Mouse (Mus musculus) naive thymus-derived CD4-positive, alpha-beta T cell, adult 2 months (primary cell): Measurements from ENCODE around the gene Uqcc2.
A peak's percentile ranks its signal among the peaks of the same experiment; 100 is the strongest.

Experiments
- DNase-seq: peaks from one replicate; pipeline ENCODE4 v3.0.0-alpha.2; 2011; ENCODE audit warnings: low read depth

Gene Uqcc2

DNA sequence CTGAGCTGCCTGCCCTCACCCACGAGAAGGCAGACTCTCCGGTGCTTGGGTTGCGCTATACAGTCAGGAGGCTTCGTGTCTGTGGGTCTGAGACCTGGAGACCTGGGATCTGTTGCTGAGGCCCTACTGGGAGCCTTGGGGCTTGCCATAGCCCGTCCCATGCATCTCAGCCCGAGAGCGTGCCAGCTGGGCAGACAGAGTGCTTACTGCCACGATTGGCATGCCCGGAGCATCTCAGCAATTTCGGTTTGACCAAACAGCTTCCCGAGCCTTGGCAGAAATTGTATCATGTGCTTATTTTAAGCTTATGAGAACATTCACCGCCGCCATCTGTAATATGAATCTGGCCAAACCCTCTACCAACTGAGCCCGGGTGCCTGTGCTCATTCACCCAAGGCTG lies 20.5 kb upstream of the Uqcc2 start:
- DNase-seq, result no peak

DNA sequence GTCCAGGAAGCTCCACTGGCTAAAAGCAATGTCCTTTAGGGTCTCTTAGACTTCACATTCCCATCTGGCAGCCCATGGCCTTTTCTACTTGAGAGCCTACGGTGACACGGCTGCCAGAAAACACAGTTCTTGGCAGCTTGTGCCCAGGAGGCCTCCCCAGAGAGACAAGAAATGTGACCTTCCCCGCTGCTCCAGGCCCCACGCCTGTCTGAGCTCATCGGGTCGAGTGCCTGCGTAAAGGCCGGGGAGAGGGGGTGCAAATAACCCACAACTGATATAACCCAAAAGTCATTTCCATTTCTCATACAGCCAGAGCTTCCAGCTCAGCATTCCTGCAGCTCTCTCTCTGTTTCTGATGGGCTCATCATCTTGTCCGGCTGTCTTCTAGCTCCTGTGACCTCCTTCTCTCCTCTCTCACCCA lies 20.1 kb upstream of the Uqcc2 start:
- DNase-seq, result no peak

DNA sequence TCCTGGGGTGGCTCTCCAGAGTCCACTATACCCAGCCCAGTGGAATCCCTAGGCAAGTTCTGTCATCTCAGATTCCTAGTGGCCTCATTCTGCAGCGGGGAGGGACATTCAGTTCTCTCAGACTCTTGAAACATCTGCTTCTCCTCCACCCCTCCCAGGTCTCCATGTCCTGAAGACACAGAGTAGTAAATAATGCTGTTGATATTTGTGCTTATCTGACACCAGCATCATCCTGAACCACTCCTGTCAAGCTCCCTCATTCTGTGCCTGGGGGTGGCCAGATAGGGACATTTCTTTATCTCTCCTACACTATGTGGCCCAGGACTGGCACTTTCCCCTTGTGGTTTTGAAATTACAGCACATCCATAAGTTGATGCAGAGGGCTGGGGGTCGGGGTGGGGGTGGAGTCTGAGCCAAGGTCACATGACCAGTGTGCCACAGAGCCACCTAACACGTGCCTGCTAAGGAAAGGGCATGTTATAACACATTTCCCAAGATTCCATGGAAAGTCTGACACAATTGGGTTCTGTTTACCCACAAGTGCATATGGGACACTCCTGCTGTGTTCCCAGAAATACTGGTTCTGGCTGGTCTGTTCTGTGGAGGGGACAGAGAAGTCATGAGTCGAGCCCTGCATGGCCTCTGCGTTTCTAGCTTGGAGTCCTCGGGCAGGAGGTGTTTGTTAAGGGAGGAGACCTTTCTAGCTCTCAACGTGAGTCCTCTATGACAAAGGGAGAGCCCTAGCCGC lies 19.4 kb upstream of the Uqcc2 start:
- DNase-seq, result no peak

DNA sequence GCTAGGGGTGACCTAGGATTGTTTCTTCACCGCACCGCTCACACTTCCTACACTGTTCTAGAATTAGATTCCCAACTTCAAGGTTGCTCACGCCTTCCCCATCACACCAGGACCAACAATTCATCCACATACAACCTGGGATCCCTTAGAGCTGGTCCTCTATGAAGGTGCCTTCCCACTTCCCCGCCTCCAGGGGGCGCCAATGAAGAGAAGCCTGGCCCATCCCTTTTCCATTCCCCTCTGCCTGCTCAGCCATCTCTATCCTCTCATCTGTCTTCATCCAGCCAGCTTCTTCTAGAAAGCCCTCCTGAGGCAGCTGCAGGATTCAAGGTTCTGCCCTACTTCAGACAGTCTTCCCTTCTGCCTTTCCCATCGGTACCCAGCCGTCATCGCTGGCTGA lies 17.7 kb upstream of the Uqcc2 start:
- peak; percentile 54 for DNase-seq

DNA sequence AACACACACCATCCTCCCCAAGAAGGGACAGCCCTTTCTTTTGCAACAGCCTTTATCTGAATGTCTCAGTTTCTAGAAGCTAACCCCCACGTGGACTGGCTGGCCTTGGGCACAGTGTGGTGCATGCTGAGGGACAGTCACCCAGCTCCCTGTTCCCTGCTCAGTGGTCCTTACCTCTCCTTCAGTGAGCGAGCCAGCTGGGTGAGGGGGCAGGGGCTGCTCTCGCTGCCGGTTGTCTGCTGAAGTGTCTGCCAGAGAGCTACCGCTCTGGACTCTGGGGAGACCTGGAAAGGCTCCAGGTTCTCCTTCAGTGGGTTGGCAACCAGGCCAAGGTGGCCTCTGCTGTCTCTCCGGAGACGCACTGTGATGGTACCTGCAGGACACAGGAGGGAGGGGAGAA lies 17.2 kb upstream of the Uqcc2 start:
- DNase-seq, result no peak

DNA sequence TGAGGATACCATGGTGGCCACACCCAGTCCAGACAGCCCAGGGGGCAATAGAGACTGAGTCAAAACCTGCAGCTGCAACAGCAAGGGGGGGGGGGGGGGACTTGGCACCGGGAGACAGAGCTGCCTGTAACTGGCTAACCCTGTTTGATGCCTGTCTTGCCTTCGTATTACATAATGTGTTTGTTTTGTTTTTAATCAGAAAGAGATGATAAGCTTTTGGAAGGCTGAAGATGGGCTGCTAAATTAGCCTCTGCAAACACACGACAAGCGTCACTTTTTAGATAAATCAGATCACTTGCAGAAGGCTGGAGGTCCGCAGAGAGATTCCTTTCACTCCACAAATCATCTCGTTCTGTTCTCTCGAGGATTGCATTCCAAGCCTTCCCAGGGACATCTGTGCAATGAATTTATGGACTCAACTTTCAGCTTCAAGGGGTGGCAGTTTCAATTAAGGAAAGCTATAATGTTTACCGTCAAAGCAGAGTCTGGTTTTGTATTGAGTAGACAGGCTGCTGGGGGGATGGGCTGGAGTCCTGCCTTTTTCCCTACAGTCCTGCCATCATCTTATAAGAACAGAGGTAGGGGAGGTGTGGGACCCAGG lies 12.7 kb upstream of the Uqcc2 start:
- DNase-seq, result no peak

DNA sequence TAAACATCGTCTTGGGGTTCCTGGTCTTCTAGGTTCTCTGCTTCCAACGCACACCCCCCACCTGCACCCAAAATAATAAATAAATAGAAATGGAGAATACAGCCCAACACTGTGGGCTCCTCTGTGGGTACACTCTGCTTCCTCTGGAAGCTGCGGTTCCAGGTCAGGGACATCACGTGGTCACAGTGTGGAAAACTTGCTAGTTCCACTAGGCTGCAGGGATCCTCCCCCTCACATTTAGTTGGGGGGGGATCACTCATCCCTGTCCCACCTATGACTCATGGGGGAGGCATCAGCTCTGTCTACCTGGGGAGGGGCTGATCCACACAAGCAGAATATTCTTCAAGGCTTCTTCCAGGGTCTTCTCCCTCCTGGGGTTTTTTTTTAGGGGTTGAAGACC lies 10.4 kb upstream of the Uqcc2 start:
- DNase-seq, result no peak

DNA sequence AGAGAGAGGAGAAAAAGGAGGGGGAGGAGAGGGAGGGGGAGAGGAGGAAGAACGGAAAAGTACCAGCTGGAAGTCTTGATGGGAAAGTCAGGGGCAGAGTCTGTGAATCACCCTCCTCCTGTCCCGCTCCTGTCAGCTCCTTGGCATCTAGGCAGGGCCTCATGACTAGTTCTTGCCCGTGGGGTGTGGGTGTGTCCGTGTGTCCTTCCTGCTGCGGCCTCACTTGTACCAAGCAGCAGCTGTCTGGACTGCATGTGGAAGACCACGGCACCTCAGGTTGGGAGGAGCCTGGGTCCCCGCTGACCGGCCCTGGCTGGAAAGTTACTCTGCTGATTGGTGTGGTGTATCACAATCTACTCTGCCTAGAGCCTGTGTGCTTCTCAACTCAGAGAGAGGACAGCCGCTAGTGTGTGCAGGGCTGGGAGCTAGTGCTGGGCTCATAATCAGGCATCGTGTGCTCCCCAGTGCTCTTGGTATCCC lies 8.3 kb upstream of the Uqcc2 start:
- DNase-seq, result no peak

DNA sequence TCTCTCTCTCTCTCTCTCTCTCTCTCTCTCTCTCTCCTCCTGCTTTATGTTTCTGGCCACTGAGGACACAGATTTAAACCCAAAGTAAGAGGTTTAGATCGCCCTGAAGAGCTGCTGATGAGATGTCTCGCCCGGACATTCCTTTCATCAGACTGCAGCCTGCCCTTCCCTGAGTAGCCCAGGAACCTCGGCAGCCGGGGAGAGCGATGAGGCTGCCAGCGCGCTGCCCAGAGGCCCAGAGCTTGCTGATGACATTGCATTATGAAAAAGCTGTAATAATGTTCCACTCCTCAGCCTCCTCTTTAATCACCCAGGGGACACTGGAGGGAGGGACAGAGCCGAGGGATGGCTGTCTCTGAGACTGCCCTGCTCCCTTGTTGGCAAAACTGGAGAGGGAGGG lies 6.5 kb upstream of the Uqcc2 start:
- DNase-seq, result no peak

DNA sequence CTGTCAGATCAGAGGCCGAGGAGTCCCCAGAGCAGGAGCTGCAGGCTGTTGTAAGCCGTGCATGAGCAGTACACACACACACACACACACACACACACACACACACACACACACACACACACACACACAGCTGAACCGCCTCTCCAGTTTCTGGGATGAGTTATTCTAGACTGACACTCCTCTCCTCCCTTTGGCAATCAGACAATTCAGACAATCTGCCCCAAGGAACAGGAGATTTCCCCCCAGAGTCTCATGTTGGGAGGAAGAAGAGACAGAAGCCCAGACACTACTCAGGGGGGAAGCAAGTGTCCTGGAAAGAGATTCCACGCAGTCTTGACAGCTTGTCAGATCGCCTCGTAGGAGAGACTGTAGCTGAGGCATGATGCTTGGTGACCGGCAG lies 5.6 kb upstream of the Uqcc2 start:
- DNase-seq, result no peak

DNA sequence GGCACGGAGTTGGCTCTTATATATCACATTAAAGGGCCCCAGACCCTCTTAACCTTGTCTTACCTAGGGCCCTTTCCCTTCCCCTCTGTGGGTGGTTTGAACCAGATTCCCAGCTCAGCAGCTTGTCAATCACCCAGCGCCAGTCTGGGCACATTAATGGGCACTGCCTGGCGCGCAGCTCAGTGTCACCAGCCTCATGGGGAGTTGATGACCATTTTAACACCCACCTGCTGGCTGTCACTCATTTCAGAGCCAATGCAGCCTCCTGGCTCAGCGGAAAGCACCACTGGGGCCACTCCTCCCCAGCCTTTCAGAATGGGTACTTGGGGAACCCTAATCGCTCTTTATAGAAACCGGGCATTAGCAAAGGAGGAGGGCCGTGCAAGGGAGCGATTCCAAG lies 4.7 kb upstream of the Uqcc2 start:
- no peak for DNase-seq

DNA sequence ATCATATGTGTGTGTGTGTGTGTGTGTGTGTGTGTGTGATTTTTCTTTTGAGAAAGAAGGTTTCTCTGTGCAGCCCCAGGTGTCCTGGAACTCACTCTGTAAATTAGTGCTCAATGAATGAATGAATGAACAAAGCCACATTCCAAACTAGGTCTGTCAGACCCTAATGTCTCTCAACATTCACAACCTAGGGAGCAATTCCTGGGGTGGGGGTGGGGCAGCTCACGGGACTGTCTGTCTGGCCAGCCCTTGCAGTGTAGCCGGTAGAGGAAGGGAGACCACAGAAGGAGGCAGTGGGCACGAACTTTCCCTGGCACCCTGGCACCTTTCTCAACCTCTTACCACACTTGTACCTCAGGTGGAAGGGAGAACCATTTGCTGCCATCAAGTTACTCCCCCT lies 999 bp upstream of the Uqcc2 start:
- DNase-seq, result no peak

DNA sequence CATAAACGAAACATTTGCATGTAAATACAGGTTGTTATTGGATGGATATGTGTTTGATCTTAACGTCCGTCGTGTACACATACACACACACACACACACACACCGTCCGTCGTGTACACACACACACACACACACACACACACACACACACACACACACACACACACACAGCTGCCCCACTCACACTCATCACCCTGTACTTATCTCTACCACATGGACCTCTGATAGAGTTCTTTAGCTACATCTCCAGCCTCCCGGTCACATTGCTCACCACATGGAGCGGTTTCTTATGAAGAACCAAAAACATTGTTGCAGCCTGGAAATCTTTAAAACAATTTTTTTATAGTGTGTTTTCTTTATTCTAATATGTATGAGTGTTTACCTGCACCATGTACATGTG lies 471 bp upstream of the Uqcc2 start:
- no peak for DNase-seq

DNA sequence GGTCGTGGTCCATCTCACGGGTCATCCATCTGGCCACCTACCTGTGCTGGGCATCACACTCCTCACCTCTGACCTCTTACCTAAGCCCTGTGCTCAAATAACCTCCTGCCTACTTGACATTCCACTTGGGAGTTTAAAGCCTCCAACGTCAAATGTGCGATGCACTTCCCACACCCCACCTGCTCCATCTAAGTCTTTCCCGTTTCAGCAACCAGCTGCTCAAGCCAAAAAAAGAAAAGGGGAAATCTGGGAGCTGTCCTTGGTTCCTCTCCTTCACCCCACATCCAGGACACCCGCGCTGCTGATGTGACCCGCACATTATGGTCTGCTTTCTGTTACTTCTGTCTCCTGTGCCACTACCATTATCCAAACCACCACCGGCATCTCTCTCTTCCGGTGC lies 1.5 kb downstream of the Uqcc2 start:
- DNase-seq, result no peak

DNA sequence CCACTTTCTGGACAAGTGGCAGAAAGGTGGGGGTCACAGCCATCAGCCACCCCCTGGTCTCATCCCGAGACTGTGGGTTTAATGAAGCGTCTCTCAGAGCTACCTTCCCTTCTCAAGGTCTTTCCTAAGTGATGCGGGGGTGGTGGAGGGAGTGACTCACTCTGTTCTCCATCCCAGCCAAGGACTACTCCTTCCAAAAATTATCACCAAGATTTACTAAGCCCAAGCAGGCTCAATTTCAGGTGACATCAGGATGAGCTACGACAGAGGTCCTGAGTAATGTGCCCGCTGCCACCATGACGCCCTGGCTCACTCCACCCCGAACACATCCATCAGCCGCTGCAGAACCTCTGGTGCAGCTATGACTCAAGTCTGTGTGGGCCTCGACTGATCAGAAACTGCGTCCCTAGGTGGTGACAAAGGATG lies 2.5 kb downstream of the Uqcc2 start:
- DNase-seq, result no peak

DNA sequence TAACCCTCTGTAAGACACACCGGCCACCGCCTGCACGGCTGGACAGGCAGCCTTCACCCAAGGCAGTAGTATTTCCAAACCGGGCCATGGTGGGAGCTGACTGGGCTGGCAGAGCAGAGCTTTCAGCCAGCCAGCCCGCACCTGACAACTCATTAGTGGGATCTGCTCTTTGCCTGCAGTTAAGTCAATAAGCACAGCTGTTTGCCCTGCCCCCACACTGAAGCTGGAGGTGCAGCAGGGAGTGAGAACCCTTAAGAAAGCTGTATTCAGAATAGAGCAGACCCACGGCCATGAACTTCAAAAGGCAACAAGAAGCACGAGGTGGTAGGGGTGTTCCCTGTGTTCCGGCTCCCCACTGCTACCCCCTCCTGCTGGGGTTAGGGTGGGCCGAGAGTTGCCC lies 3.5 kb downstream of the Uqcc2 start:
- no peak for DNase-seq

DNA sequence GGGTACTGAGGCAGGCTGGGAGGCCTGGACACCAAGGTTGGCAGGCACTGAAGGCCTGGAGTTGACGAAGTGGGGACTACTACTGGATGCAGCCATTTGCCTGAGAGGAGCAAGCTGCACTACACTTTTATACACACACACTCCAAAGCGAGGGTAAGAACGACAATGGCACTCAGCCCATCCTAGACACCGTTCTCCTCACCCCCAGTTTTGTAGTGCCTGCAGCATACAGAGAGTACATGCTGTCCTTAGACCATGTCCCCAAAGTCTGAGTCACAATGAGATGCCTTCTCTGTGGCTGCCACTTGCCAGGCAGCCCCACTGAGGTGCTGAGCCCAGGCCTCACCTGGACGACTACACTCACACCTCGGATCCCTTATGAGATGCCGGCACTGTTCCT lies 3.9 kb downstream of the Uqcc2 start:
- DNase-seq, result no peak

DNA sequence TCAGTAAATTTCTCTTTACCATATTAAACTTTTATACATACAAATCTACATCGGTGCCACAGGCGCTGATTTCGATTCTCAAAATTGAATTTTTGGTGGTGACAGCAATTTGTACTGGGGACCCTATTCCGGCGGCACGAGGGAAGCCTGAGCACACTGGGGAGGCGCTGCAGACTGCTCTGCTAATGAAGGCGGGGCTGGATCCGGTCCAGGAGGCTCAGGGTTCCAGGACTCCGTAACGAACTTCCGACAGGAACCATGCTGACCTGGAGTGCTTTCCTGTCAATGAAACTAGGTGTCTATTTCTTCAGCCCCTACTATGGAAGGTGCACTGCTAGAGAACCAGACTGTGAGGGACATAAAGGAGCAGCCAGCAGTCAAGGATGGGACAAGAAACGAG lies 4.4 kb downstream of the Uqcc2 start:
- DNase-seq, result no peak

DNA sequence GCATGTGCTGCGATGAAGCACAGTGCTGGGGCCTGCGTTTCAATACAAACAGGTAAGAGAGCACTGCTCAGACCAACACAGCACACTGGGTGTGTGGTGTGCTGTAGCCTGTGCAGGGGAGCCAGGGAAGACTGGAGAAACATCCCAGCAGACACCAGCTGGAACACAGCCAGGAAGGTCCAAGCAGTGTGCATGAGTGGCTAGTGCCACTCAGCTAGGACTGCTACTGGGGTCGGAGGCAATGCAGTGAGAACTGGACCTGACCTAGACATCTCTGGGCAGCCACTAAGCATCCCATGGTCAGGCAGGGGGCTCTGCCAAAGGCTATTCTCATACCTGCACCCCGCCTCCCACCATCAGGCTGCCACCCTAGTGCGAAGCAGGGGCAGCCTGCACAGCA lies 5.5 kb downstream of the Uqcc2 start:
- no peak for DNase-seq

DNA sequence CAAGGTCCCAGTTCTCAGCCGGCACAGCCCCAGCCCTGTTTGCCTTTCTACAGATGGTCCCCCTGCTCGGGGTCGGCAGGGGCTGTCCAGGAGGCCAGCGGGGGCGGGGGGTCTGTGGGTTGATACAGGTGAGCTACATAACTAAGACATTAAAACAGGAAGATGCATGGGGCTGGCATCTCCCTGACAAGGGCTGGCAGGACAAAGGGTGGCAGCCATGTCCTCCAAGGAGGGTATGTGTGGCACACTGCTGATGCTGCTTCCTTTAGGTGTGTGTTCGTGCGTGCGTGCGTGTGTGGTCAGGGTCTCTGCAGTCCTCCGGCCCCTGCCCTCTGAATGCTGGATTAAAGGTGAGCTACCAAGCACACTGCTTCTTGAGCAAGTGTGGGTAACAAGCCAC lies 6.7 kb downstream of the Uqcc2 start:
- DNase-seq, result no peak

DNA sequence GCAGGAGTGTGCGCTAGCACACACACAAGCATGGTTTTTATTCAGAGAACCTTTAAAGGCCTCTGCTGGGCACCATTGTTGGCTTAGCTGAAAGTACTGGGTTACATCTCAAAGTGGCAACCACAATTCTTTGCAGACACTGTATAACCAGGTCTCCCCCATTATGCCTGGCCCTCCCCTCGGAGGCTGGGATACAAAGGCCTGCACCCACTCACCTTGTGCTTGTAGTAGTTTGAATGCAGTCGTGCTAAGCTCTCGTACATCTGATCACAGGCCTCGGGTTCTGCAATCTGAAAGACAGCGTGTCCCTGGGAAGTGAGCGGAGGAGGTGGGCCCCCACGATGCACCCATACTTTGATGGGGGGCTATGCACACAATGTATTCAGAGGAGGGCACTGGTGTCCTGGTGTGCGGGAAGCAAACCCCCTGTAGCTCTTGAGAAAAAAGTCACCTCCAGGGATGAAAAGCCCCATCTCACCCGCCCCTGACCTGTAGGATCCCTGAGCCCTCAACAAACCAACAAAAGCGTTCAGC lies 8.0 kb downstream of the Uqcc2 start:
- no peak for DNase-seq

DNA sequence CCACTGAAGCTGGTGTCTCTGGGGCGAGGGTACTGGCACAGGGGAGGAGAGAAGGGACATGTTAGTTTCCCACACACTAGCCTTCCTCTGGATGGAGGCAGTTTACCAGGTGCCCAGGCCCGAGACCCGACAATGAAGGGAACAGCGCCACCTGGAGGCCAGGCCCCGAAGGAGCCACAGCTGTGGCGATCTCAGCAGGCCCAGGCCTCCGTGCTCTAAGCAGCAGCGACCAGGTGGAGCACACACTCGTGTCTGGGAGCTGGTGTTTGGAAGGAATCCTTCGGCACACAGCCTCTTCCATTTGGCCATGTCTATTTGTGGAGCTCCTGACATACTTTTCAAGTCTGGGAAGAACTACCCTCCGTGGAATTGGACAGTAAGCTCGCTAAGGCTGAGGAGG lies 8.5 kb downstream of the Uqcc2 start:
- peak; percentile 83 for DNase-seq

DNA sequence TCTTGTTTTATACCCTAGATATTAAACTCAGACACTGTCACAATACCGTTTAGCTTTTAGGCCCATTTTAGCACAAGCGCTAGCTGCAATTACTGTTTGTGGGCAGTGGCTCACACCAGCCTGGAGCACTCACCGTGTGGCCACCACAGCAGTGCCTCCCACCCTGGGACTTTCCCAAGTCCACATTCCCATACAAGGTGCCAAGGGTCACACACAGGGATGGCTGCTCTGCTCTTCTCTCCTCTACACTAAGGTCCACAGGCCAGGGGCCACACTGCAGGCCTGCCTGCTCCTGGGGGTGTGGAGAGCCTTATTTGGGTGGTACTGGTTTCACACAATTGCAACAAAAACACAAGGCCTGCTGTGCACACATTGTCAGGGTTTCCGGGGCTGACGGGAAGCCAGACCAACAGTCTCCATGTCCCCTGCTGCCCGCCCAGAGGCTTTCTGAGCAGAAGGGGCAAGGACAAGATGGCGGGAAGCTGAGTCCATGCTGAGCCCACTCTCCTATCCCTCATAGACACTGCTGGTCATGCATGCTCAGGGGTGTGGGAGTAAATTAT lies 9.8 kb downstream of the Uqcc2 start:
- no peak for DNase-seq
